Mouse (Mus musculus): ENCODE measurements around the gene S1pr4.

DNA sequence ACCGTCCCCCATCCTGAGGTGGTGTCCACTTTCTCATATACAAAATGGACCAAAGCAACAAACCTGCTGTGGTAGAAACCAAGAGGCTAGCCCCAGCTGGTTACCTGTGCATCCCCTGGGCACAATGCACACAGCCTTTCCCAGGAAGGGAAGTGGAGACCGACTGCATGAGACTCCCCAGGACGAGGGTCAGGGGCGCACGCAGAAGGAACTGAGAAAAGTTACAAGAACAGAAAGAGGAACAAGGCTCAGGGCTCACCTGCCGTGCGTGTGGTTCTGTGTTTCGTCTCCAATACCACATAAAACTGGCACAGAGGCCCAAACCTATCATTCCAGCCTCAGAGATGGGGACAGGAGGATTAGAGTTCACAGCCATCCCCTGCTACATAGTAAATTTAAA lies 17.3 kb upstream of the S1pr4 start:
- TF ChIP-seq CTCF (conservative IDR thresholded peaks at IDR 0.05; ENCODE audit: insufficient read depth, insufficient read length, low read depth, low read length) (no peak), POLR2A (IDR thresholded peaks at IDR 0.05; ENCODE audit: low read depth, low read length) (no peak)

Measured in kidney, adult 2 months (tissue).